ENCODE assay signal across 18 mouse cellular contexts in genomic region chr2:146331894-146332476, GRCm38 (mm10).
A peak's percentile ranks its signal among the peaks of the same experiment; 100 is the strongest.
DNase-seq lines count a peak whose midpoint lies in the region; ATAC-seq and TF ChIP-seq lines count a peak whose summit lies in the region.
"Had no signal": no experiment of that assay in that cellular context is flagged by ENCODE, and none has a peak within 500 bp of the region (broad histone marks: within the 10 kb centered on the region; RNA-seq: fewer than 3 reads in every experiment).

No protein-coding gene starts in this region.

- no peak for DNase-seq in midbrain, postnatal 0 days (ENCODE audit: low spot score)
- DNase-seq in retina, embryonic 14.5 days (ENCODE audit: low spot score): peak; percentile 32
- no peak for DNase-seq in T-cell, adult 2 months (ENCODE audit: low spot score)
- DNase-seq in layer of hippocampus, postnatal 36 days: no peak
- DNase-seq: adrenal gland, adult 2 months; cerebellum, adult 8-10 months; gastrocnemius, postnatal 25 days; kidney, adult 2 months; kidney, postnatal 14 days; liver; lung, postnatal 10 days; right cerebral cortex, postnatal 4 days; thymus, adult 2 months had no signal

- H3K4me3 ChIP-seq in midbrain, embryonic 13.5 days (replicated peaks): no peak overlapping the region
- no peak overlapping the region for H3K4me3 ChIP-seq in midbrain, postnatal 0 days (ENCODE audit: low read depth, low read length)
- no peak overlapping the region for H3K4me3 ChIP-seq in forebrain, embryonic 15.5 days
- no peak overlapping the region for H3K4me3 ChIP-seq in hindbrain, embryonic 12.5 days
- H3K4me3 ChIP-seq: heart, embryonic 15.5 days; layer of hippocampus, adult 2 months had no signal

- no peak for TF ChIP-seq CTCF in midbrain, postnatal 0 days (IDR thresholded peaks at IDR 0.05)

- ATAC-seq in midbrain, embryonic 13.5 days: 0 out of 2 replicates have a peak, but pooled peaks have one; percentile 35
- ATAC-seq in midbrain, postnatal 0 days (ENCODE audit: low FRiP score): no peak
- peak; percentile 34; the same call in 1 of the 2 replicates for ATAC-seq in forebrain, embryonic 15.5 days (replicated peaks)
- ATAC-seq in hindbrain, embryonic 12.5 days (ENCODE audit: low FRiP score): peak; percentile 62

- H3K9me3 ChIP-seq in midbrain, embryonic 13.5 days: no peaks in the 10 kb centered on the region
- H3K9me3 ChIP-seq in midbrain, postnatal 0 days (ENCODE audit: low read length): no peaks in the 10 kb centered on the region
- no peaks in the 10 kb centered on the region for H3K9me3 ChIP-seq in forebrain, embryonic 15.5 days
- H3K9me3 ChIP-seq in hindbrain, embryonic 12.5 days (replicated peaks): no peaks in the 10 kb centered on the region
- H3K9me3 ChIP-seq: heart, embryonic 15.5 days had no signal

- H3K4me2 ChIP-seq in midbrain, embryonic 13.5 days (replicated peaks): no peak overlapping the region
- H3K4me2 ChIP-seq in midbrain, postnatal 0 days (ENCODE audit: low read depth, low read length, poor library complexity, severe bottlenecking): no peak overlapping the region
- H3K4me2 ChIP-seq in forebrain, embryonic 15.5 days (replicated peaks): no peak overlapping the region
- H3K4me2 ChIP-seq in hindbrain, embryonic 12.5 days (replicated peaks): no peak overlapping the region
- H3K4me2 ChIP-seq: heart, embryonic 15.5 days had no signal

- no peak overlapping the region; the same call in 1 of the 2 replicates for H3K9ac ChIP-seq in midbrain, embryonic 13.5 days (replicated peaks)
- H3K9ac ChIP-seq in midbrain, postnatal 0 days (replicated peaks; ENCODE audit: low read length, poor library complexity, severe bottlenecking): no peak overlapping the region
- no peak overlapping the region for H3K9ac ChIP-seq in forebrain, embryonic 15.5 days (replicated peaks)
- H3K9ac ChIP-seq in hindbrain, embryonic 12.5 days: no peak overlapping the region
- H3K9ac ChIP-seq: heart, embryonic 15.5 days had no signal

- peaks cover 49% of the 10 kb centered on the region for H3K4me1 ChIP-seq in midbrain, embryonic 13.5 days (replicated peaks)
- peaks cover 3% of the 10 kb centered on the region; the same call in 1 of the 2 replicates for H3K4me1 ChIP-seq in midbrain, postnatal 0 days (ENCODE audit: insufficient read depth, low read length)
- H3K4me1 ChIP-seq in forebrain, embryonic 15.5 days: peaks cover 49% of the 10 kb centered on the region
- H3K4me1 ChIP-seq in hindbrain, embryonic 12.5 days: peaks cover 28% of the 10 kb centered on the region
- H3K4me1 ChIP-seq: heart, embryonic 15.5 days had no signal

- 60% methylated on average over 5 of the region's 5 CpGs for WGBS in midbrain, embryonic 13.5 days
- WGBS in midbrain, postnatal 0 days: 69% methylated on average over 5 of the region's 5 CpGs
- WGBS in forebrain, embryonic 15.5 days: 47% methylated on average over 5 of the region's 5 CpGs
- WGBS in hindbrain, embryonic 12.5 days: 38% methylated on average over 5 of the region's 5 CpGs

- peak overlapping the region; percentile 40; the same call in 1 of the 2 replicates for H3K27ac ChIP-seq in midbrain, embryonic 13.5 days
- H3K27ac ChIP-seq in midbrain, postnatal 0 days (ENCODE audit: low read depth, low read length): no peak overlapping the region
- peak overlapping the region; percentile 82 for H3K27ac ChIP-seq in forebrain, embryonic 15.5 days (replicated peaks)
- 0 out of 2 replicates have a peak overlapping the region, but pooled peaks have one; percentile 44 for H3K27ac ChIP-seq in hindbrain, embryonic 12.5 days
- H3K27ac ChIP-seq: heart, embryonic 15.5 days had no signal

- peaks cover 4% of the 10 kb centered on the region; the same call in 1 of the 2 replicates for H3K27me3 ChIP-seq in midbrain, embryonic 13.5 days
- H3K27me3 ChIP-seq in midbrain, postnatal 0 days (ENCODE audit: insufficient read depth, low read length): no peaks in the 10 kb centered on the region
- no peaks in the 10 kb centered on the region for H3K27me3 ChIP-seq in forebrain, embryonic 15.5 days
- no peaks in the 10 kb centered on the region for H3K27me3 ChIP-seq in hindbrain, embryonic 12.5 days
- H3K27me3 ChIP-seq: heart, embryonic 15.5 days had no signal

- H3K36me3 ChIP-seq in midbrain, embryonic 13.5 days: no peaks in the 10 kb centered on the region
- H3K36me3 ChIP-seq in midbrain, postnatal 0 days (ENCODE audit: insufficient read depth, low read length): 0 out of 2 replicates have a peak, but pooled peaks cover 2% of the 10 kb centered on the region
- H3K36me3 ChIP-seq in forebrain, embryonic 15.5 days: no peaks in the 10 kb centered on the region
- no peaks in the 10 kb centered on the region for H3K36me3 ChIP-seq in hindbrain, embryonic 12.5 days
